Mouse (Mus musculus): ENCODE results near the gene Kank4.

DNA sequence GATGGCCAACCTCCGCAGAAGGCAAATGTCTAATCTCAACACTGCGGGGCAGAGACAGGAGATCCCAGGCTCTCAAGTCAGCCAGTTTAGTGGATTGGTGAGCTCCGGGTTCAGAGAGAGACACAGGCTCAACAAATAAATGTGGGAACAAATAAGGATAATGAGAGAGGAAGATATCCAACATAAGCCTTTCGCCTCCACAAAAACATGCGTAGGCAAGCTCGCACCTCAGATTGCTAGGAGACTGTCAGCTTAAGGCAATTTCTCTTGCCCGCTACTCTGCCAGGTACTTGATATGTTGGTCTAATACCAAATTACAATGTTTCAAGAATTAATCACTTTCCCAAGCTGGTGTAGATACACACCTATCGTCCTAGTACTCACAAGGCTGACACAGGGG is 106.4 kb downstream of the Kank4 start:
- no peak for TF ChIP-seq CTCF (IDR thresholded peaks at IDR 0.05)
- TF ChIP-seq EP300 (IDR thresholded peaks at IDR 0.05) = no peak

Data from lung, postnatal 0 days (tissue).